Mouse (Mus musculus): ENCODE data around the gene Gba. TPM values are rescaled to one million over a fixed set of nuclear protein-coding genes. Genes with fewer than 3 reads are reported as not detected.
"Not testable (repeated sequence)": the region's sequence is repeated elsewhere in the genome, so short reads cannot be mapped to it uniquely, and the experiment has no call there.

Gba gene
- 10 to 100 TPM; 18.2 to 18.6 TPM for total RNA-seq (2021)
- long read RNA-seq, experiment 1, partial matches to known transcripts, result 1 of 4 reads
- long read RNA-seq, experiment 1, other reads (novel, unspliced or antisense), result 1 of 4 reads
- long read RNA-seq, experiment 2, transcript Gba-201 (11 exons, 1,779 nt), result major isoform, 7 of 9 reads
- long read RNA-seq, experiment 2, partial matches to known transcripts, result 2 of 9 reads
- long read RNA-seq, experiment 2, other reads (novel, unspliced or antisense), result 0 of 9 reads

DNA sequence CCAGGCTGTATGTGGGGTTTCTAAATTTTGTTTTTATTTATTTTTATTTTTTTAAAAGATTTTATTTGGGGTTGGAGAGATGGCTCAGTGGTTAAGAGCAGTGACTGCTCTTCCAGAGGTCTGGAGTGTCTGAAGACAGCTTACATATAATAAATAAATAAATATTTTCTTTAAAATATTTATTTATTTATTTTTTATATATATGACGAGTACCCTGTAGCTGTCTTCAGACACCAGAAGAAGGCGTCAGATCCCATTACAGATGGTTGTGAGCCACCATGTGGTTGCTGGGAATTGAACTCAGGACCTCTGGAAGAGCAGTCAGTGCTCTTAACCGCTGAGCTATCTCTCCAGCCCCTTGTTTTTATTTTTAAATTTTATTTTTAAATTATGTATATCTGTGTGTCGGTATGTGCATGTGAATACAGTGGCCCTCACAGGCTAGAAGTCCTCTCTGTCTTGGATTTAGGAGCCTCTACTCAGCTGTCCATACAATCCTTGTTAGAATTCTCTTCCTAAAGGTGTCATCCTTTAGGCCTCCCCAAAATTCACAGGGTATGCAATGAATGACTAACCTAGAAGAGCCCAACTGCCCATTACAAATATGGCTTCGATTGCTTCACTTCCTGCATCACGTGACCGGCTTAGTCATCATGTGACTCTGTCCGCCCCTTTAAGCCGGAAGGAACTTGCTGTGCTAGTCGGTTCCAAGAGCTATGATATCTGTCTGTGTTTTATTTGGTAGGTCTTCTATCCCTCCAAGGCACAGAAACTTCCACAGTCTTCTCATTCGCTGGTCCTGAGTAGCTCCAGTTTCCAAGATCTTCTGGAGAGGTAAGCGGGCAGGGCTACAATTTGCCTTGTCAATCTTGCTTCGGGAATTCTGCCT lies at the start of gene Gba:
Gene Gba, plus strand, starts transcription at position 676 of the 889 bp plus-strand sequence.
- intact Hi-C loops (cut with DNase I), result no loop called here
- DNase-seq, result peak; percentile 65 to 68

DNA sequence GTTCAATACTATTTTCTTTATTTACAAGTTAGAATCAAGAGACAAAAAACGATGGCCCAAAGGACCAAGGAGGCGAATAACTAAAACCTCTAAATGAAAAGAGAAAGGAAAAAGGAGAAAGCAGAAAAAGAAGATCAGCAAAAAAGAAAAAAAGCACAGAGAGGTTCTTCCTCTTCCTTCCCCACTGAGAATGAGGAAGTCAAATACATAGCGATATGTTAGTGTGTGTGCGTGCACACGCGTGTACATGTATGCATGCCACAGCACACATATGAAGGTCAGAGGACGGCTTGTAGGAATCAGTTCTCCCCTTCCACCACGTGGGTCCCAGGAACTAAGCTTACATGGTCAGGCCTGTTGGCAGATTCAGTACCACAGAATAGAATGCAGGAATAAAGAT lies 45.8 kb upstream of the Gba start:
- intact Hi-C loops (cut with DNase I), result loop anchor here (5.0 kb wide), 2 partner anchors 40 to 60 kb away; no protein-coding TSS in a partner anchor
- no peak for DNase-seq

DNA sequence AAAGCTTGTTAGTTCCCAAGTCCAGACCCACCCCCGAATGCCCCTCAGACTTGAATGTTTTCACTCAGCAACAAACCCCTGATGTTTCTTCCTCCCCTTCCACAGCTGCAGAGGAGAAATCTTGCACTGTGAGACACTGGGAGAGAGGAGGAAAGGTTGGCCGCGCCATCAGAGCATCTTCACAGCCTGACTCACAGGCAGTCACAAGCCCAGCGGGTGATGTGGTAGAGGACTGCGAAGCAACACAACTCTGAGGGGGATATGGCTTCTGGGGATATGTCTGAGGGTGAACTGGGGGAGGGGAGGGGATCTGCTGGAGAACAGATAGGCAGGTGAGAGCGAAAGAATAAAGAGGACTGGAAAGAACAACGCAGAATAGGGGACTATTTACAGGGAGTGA lies 44.1 kb upstream of the Gba start:
- intact Hi-C loops (cut with DNase I), result loop anchor here (5.0 kb wide), 2 partner anchors 41 to 61 kb away; no protein-coding TSS in a partner anchor

DNA sequence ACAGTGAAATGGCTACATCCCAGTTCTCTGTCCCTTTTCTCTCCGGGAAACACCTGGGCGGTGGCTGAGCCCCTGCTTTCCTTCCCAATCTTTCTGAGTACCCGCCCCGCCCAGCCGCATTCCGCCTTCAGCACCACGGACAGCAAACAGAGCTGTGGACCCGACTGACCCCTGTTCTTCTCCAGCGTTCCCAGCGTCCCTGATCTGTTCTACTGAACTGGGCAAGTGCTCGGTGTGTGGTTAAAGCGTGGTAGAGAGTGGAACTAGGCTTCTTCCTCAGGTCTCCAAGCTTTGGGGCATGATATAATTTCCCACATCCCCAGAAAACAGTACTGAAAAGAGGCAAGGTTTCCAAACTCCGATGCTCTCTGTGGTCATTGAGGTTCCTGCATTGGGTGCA lies 43.5 kb upstream of the Gba start:
- DNase-seq, result peak in 1 of 2 experiments; percentile 38
- intact Hi-C loops (cut with DNase I), result loop anchor here (5.0 kb wide), 2 partner anchors 42 to 62 kb away; no protein-coding TSS in a partner anchor

More for the DNA sequence above, 44.1 kb upstream of the Gba start:
- DNase-seq, result no peak

DNA sequence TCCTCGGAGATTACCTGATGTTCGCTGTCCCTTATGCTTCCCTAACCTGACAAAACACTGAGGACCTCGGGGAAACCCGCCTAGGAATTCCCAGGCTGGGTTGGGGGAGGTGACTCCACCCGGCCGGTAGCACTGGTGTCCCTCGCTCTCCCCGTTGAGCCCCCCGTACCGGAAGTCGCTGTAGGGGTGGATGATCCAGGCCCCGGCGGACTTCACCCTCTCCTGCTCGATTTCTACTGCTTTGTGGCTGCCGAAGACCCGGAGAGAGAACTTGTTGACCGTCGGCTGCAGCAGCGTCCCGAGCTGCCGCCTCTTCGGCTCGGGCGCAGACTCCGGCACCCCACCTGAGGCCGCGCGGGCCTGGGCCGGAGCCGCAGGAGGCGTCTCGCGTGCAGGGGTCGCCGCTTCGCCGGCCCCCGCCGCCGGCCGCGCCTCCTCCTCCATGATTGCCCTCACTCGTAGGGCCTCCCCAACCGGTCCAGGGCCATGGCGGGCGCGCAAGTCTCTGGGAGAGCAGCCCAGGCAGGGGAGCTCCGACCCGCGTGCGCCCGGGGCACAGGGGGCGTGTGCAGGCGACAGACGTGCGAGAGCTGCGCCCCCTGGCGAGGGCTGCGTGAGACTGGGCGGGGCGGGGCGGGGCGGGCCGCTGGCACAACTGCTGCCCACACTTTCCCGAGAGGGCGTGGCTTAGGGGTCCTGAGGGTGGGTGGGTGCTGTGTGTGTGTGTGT lies 42.9 kb upstream of the Gba start, which contains the start of gene Hcn3:
Gene Hcn3, minus strand, starts transcription at position 581 of the 729 bp plus-strand sequence.
- intact Hi-C loops (cut with DNase I), result loop anchor here (5.0 kb wide), 2 partner anchors 42 to 62 kb away; no protein-coding TSS in a partner anchor
- DNase-seq, result peak in 1 of 2 experiments; percentile 25

DNA sequence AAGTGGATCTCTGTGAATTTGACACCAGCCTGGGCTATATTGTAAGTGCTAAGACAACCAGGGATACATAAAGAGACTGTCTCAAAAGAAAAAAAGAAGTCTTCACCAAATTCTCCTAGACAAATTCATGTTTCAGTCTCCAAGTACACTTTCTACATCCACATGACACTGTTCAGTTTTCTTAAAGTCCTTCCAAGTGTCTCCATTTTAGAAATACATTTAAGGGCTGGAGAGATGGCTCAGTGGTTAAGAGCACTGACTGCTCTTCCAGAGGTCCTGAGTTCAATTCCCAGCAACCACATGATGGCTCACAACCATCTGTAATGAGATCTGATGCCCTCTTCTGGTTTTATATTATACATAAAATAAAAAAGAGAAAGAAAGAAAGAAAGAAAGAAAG lies 41.5 kb upstream of the Gba start:
- DNase-seq; intact Hi-C loops (cut with DNase I): not testable (repeated sequence)

DNA sequence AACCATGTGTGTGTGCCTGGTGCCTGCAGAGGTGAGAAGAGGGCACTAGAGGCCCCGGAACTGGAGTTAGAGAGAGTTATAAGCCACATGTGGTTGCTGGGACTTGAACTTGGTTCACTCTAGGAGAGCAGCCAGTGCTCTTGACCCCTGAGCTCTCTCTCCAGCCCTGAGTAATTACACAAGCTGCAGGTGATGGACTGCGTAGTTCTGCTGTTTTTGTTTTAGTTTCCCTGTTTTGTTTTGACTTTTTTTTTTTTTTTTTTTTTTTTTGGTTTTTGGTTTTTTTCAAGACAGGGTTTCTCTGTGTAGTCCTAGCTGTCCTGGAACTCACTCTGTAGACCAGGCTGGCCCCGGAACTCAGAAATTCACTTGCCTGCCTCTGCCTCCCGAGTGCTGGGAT lies 40.9 kb upstream of the Gba start:
- intact Hi-C loops (cut with DNase I), result no loop called here
- no peak for DNase-seq

DNA sequence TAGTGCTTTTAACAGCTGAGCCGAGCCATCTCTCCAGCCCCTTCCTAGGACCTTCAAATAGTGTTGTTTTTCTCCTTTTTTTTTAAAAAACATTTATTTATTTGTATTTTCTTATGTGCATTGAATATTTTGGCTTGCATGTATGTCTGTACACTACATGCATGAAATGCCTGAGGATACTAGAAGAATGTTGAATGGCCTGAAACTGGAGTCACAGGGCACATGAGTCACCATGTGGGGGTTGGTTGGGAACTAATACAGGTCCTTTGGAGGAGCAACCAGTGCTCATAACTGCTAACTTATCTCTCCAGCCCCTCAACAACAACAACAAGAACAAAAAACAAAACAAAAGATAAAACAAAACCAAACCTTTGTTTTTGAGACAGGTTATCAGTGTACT lies 39.6 kb upstream of the Gba start:
- DNase-seq, result no peak
- intact Hi-C loops (cut with DNase I), result no loop called here

DNA sequence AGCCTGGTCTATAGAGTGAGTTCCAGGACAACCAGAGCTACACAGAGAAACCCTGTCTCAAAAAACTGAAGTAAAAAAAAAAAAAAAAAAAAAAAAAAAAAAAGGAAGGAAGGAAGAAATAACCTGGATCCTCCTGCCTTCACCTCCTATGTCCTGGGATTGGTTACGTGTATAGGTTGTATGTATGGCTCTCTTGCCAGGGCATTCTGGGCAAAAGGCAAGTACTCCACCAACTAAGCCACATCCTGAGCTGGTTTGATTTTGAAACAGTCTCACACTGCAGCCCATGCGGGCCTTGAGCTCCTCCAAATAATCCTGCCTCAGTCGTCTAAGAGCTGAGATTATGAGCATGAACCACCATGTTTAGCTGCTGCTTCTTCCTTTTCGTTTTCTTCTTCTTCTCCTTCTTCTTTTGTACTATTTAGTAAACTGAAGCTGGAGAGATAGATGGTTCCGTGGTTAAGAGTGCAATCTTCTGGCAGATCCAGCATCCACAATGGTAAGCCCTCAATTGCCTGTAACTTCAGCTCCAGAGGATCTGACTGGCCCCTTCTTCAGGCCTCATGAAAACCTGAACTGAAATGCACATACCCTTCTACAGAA lies 39.0 kb upstream of the Gba start:
- intact Hi-C loops (cut with DNase I), result no loop called here
- no peak for DNase-seq

DNA sequence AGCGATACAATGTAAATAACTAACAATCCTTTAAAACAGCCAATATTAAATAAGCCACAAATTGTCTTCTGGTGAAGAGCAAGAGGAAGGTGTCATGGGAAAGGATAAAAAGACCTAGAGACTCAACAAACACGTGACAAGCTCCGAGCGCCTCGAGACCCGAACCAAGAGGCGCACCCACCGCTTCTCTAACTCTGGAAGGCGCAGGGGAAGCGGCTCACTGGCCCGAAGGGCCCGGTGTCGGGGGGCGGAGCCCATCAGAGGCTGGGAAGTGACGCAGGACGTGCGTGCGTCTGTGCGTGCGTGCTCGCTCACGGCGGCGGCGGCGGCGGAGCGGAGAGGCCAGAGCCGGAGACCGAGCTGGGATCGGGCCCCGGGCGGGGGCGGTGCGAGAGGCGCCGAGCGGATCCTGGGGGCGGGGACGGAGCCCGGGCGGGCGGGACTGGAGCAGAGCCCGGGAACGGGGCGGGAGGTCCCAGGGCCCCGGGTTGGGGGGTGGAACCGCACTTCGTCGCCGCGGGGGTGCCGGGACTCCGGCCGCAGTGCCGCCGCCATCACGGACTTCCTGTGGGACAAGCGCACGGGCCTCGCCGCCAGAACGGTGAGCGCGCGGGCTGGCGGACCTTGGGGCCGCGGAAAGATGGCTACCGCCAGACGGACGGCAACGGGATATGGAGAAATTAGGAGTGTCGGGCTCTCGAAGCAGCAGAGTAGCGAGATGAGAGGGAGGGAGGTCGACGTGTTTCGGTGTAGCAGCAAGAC lies 38.0 kb upstream of the Gba start, which contains the start of gene Clk2:
Gene Clk2, plus strand, starts transcription at position 290 of the 762 bp plus-strand sequence.
- DNase-seq, result peak; percentile 89 to 91
- intact Hi-C loops (cut with DNase I), result no loop called here

DNA sequence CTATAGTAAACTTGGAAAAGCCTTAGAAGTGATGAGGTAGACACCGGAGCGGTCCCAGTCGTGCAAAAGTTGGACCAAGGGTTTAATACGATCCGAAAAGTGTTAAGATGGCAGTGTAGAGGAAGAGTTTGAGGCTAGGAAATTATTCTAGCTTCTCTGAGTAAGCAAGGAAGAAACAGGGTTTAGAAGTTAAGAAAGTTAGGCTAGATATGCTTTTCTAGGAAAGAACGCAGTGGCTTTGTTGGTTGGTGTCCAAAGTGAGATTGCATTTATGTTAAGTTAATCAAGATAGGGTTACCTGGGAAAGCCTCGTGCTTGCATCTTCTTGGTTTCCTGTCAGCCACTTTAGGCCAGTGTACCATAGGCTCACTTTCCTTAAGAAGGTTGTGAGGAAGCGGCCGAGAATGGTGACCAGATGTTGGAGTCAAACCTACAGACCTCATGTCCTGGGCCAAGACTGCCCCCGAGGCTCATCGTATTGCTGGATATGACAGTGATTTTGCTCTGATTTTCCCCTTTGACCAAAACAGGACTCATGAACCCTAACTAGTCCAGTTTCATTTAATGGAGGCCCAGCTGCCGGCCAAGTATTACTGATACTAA lies 37.4 kb upstream of the Gba start:
- DNase-seq, result no peak
- intact Hi-C loops (cut with DNase I), result no loop called here

DNA sequence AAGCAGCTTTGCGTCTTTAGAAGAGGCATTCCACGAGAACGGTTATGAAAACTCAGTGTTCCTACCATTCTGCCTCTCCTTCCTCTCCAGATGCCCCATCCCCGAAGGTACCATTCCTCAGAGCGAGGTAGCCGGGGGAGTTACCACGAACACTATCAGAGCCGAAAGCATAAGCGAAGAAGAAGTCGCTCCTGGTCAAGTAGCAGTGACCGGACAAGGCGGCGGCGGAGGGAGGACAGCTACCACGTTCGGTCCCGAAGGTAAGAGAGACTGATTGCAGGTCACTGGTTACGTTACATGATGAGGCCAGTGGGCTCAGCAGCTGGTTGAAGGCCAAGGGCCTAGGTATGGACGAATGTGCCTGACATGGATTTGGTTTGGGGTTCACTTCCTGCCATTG lies 35.8 kb upstream of the Gba start:
- no peak for DNase-seq
- intact Hi-C loops (cut with DNase I), result no loop called here

DNA sequence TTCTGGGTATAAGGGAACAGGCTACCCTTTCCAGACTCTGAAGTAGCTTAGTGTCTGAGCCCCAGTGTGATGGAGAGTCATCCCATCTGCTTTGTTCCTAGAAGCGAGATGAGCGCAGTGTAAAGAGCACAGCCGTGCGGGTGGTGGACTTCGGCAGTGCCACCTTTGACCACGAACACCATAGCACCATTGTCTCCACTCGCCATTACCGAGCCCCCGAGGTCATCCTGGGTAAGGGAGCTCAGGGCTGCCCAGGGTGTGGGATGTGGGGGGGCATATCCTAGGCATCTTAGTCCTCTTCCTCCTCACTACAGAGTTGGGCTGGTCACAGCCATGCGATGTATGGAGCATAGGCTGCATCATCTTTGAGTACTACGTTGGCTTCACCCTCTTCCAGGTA lies 27.9 kb upstream of the Gba start:
- intact Hi-C loops (cut with DNase I), result no loop called here

DNA sequence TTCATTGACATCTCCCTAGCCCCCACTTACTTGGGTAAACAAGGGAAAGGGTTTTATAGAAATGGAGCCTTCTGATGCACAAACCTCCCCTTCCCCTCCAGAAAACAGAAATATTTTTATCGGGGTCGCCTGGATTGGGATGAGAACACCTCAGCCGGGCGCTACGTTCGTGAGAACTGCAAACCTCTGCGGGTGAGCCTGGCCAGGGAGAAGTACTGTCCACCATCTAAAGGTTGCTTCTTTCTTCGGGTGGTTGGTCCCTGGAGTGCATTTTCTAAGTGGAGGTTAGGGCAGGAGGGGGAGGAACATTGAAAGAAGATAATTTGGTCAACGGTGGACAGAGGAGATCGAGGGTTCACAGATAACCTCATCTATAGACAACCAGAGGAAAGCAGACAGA lies 27.2 kb upstream of the Gba start:
- no peak for DNase-seq
- intact Hi-C loops (cut with DNase I), result no loop called here

More for the DNA sequence above, 27.9 kb upstream of the Gba start:
- DNase-seq, result no peak

DNA sequence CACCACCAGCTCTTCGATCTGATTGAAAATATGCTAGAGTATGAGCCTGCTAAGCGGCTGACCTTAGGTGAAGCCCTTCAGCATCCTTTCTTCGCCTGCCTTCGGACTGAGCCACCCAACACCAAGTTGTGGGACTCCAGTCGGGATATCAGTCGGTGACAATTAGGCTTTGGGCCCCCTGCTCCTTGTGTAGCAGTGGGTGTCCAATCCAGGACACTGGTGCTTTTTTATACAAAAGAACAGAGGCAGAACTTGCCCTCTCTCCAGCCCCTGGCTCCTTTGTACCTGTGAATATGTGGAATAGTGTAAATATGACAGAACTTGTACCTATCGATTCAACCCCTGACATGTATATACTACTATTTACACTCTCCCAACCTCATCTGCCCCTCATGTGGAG lies 26.3 kb upstream of the Gba start:
- no peak for DNase-seq
- intact Hi-C loops (cut with DNase I), result no loop called here

DNA sequence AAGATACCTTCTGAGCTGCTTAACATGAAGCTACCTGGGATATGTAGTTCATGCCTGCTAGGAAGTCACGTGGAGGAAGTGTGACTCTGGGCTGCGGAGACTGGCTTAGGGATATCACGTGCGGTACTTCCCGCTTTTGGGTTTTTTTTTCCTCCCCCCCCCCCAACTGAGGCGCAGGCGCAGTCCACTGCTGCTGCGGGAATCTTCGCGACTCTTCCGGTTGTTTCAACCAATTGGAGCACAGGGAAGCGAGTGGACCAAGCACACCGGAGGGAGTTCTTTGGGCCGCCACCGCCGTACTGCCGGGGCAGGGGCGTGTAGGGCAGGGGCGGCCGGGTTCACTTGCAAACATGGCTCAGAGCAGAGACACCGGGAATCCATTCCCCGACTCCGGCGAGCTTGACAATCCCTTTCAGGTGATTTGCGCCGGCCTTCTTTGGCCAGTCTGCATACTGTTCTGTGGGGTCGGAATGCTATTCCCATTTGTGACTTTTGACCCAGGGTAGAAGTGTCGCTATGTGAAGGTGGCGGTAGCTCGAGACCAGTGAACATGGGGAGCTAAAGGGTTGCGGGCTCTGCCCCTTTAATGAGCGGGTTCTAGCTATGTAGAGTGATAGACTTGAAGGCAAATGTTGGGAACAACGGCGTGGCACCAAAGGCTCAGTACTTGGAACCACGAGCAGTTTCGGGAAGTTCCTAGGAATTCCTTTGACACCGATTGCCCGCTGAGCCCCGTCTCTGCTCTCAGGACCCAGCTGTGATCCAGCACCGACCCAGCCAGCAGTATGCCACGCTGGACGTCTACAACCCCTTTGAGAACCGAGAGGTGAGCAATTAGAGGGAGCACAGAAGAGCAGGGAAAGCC lies 25.3 kb upstream of the Gba start, which contains the start of gene Scamp3:
Gene Scamp3, plus strand, starts transcription at position 232 of the 865 bp plus-strand sequence.
- peak; percentile 73 to 81 for DNase-seq

DNA sequence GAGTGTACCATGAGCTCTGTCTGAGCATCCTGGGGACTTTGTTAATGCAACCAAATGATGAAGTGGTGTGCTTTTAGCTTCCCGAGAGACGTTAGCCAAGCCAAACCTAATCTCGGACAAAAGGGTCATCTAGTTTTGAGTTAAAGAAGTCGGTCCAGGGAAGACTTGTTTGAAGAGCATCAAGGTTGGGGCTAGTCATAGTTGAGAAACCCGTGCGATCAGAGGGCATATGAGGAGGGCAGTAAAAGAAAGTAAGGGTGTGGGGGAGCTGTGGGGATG lies 24.7 kb upstream of the Gba start:
- no peak for DNase-seq
- intact Hi-C loops (cut with DNase I), result no loop called here

More for the DNA sequence above, 25.3 kb upstream of the Gba start, which contains the start of gene Scamp3:
- intact Hi-C loops (cut with DNase I), result no loop called here

DNA sequence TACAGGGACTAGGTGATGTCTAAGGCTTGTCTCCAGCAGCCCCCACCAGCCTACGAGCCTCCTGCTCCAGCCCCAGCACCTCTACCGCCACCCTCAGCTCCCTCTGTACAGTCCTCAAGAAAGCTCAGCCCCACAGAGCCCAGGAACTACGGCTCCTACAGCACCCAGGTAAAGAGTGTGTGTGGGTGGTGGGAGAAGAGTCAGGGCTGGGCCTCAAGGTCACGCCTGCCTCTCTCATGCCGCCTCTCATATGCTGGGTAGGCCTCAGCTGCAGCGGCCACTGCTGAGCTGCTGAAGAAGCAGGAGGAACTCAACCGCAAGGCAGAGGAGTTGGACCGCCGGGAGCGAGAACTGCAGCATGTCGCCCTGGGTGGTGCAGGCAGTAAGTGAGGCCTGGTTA lies 23.7 kb upstream of the Gba start:
- intact Hi-C loops (cut with DNase I), result no loop called here
- no peak for DNase-seq
